Mouse (Mus musculus): ENCODE measurements around the gene Cdc42ep4.

- TF ChIP-seq REST (IDR thresholded peaks at IDR 0.05; ENCODE audit: insufficient read depth, insufficient read length) (no peak), MYOG (IDR thresholded peaks at IDR 0.05; ENCODE audit: control insufficient read depth in 1 of 3, insufficient read depth in 1 of 3, insufficient read length in 2 of 3, low read depth in 2 of 3) (no peak), POLR2A (IDR thresholded peaks at IDR 0.05; ENCODE audit: insufficient read length, low read depth) (no peak), USF1 (IDR thresholded peaks at IDR 0.05; ENCODE audit: low read depth) (no peak), E2F4 (IDR thresholded peaks at IDR 0.05; ENCODE audit: insufficient read depth) (no peak), CEBPB (IDR thresholded peaks at IDR 0.05; ENCODE audit: insufficient read depth, poor library complexity, severe bottlenecking) (no peak), POLR2AphosphoS2 (IDR thresholded peaks at IDR 0.05; ENCODE audit: insufficient read length, low read depth) (no peak), TCF12 (IDR thresholded peaks at IDR 0.05; ENCODE audit: insufficient read depth, poor library complexity, severe bottlenecking) (no peak), MAX (IDR thresholded peaks at IDR 0.05; ENCODE audit: low read depth) (no peak), TCF3 (IDR thresholded peaks at IDR 0.05; ENCODE audit: insufficient read length, low read depth) (no peak)
Observed at GRCm38 (mm10) chr11:113754845-113755244, 3.2 kb upstream of the Cdc42ep4 start.

Data from myocyte (in vitro differentiated cells).